Mouse (Mus musculus) layer of hippocampus, adult 18-20 months (tissue): ENCODE data around the gene Zfp92. TPM values are rescaled to one million over a fixed set of nuclear protein-coding genes. Genes with fewer than 3 reads are reported as not detected.

Source experiments
- DNase-seq, 2 experiments: peaks; one replicate each; pipeline ENCODE4 v3.0.0; 2022; ENCODE audit warnings: low spot score in 2 of 2
- total RNA-seq, 2 experiments: library from RNA; stranded (reverse); gene quantifications; 2 replicates each; pipeline ENCODE4 v1.2.3; 2021

Zfp92 gene
- total RNA-seq, 2 experiments from 2014 or later: 1.8 to 3.0 TPM

DNA sequence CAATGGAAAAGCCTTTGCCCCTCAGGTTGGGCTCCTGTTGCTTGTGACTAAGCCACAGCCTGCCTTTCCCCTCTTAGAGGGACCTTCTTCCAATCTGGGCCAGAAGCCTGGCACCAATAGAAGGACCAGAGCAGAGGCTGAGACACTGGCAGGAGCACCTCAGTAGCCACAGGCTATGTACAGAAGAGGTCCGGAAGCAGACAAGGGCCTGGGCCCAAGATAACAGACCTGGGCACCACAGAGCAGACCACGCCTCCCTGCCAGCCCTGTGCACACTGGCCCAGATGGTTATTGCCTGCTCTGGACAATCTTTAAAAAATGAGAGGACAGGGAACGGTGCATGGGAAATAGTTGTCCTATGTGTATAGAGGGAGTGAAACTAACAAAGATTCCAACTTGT is 60.9 kb downstream of the Zfp92 start:
- DNase-seq: no peak

DNA sequence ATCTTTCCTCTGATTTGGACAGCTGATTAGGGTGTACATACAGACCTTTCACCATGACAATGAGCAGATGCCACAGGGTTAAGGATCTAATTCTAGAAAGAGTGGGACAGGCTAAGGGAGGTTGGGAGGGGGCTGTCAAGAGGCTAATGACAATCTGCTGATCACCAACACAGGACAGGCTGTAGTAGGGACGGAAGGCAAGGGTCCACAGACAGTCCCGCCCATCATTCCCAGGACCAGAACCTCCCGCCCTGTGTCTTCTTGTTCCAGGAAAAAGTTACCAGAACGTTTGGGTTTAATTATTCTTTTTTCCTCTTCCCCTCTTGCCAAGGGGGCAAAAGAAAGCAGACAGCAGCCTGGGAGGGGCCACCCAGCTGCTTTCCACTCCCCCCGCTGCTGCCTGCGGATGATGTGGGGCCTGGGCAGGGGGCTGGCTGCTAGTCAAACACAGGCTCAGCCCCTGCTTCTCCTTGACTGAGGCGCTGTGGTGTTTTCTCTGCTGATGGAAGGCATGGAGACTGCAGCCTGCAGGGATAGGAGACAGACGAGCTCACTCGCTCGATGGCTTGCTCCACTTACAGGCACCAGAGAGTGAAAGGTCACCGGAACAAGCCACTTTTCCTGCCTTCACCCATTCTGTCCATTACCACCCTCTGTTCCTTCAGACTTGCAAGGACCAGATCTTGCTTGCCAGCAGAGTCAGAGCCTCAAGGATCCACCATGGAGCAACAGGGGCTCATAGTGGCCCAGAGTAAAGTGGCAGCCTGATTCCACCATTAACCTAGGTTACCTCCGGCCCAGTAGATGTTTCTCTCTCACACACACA is 63.7 kb downstream of the Zfp92 start:
- no peak for DNase-seq

DNA sequence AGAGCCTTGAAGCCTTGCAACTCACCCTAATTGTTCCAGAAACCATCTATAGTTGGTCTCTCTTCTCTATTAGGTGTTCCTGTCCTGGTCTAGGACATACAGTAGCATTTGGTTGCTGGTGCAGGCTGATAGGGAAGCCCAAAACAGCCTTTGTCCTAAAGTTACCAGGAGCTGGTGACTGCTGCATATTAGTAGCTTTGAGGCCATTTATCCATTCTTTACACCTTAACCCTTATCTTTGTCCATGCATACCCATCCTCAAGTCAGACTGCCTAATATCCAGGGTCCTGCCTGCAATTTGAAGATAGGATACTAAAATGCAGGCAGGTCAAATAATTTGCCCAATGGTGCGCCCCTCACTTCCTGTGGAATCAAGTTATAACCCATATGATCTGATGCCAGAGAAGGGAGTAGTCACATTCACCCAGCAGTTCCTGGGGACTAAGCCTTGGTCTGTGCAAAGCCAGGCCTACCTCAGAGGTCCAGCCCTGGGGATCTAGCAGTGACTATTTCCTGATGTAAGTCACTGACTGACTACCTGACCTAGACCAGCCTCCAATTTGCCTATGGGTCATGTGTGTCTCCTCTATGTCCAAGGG is 64.9 kb downstream of the Zfp92 start:
- no peak for DNase-seq

DNA sequence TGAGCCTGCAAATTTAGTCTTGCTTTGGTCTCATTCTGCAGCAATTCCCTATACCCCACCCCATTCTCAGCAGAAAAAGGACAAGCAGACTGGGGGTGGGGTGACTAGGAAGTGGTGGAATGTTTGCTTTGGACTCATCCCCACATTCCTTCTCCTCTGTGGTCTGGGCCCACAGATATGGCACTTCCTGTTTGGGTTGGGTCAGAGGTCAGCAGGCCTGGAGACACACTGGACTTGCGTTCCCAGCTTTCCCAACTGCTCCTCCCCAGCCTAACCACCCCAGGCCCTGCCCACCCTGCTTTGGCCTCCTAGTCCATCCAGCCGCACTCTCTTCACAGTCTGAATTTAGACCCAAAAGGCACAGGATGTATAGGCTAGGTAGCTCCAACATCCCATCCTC is 65.7 kb downstream of the Zfp92 start:
- no peak for DNase-seq

DNA sequence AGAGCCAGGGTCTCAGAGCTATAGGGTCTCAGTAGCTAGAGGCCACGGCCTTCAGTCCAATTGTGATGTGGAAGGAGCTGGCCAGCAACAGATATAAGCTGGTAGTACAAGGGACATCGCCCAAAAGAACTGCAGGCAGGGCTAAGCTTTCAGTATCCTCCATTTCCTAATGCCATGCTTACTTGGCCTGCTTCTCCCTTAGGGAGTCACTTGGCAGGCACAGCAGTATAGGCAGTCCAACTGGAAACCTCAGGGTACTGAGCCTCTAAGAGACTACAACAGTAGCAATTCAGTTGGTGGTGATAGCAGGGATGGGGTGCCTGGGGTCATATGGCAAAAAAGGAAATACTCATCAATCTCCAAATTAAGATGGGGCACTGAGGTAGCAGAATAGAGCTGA is 66.6 kb downstream of the Zfp92 start:
- DNase-seq: no peak

Other genes with a start within 250 kb of the Zfp92 start
- gene Spin2d, start 234.1 kb upstream of the Zfp92 start, total RNA-seq: not detected
- gene Xlr3b, start 218.9 kb upstream of the Zfp92 start, total RNA-seq: 10 to 100 TPM in 1 of 2 experiments, under 1 TPM in 1; 0.69 to 14.7 TPM
- 1 to 10 TPM in 1 of 2 experiments, not detected in 1; 1.2 TPM for gene Xlr4b, start 196.8 kb upstream of the Zfp92 start, total RNA-seq
- 10 to 100 TPM; 14.9 to 15.2 TPM for gene F8a, start 182.8 kb upstream of the Zfp92 start, total RNA-seq
- gene Xlr4c, start 168.0 kb upstream of the Zfp92 start, total RNA-seq: under 1 TPM in 1 of 2 experiments, not detected in 1; 0.86 TPM
- not detected for gene Xlr3c, start 145.7 kb upstream of the Zfp92 start, total RNA-seq
- not detected for gene Xlr5a, start 118.1 kb upstream of the Zfp92 start, total RNA-seq
- not detected for gene Xlr5c, start 118.1 kb upstream of the Zfp92 start, total RNA-seq
- gene Gm45015, start 74.3 kb upstream of the Zfp92 start, total RNA-seq: not detected
- gene Zfp275, start 68.5 kb upstream of the Zfp92 start, total RNA-seq: 10 to 100 TPM; 10.7 to 12.6 TPM
- not detected for gene Gm18336, start 12.4 kb upstream of the Zfp92 start, total RNA-seq
- not detected for gene Trex2, start 24.2 kb downstream of the Zfp92 start, total RNA-seq
- gene Haus7, start 47.9 kb downstream of the Zfp92 start, total RNA-seq: 10 to 100 TPM in 1 of 2 experiments, 1 to 10 TPM in 1; 8.9 to 11.4 TPM
- gene Bgn, start 72.5 kb downstream of the Zfp92 start, total RNA-seq: 10 to 100 TPM; 12.0 to 12.6 TPM
- gene Atp2b3, start 92.0 kb downstream of the Zfp92 start, total RNA-seq: 100 to 1,000 TPM; 146 to 149 TPM
- under 1 TPM; 0.23 to 0.30 TPM for gene Dusp9, start 228.3 kb downstream of the Zfp92 start, total RNA-seq
- gene Pnck, start 249.0 kb downstream of the Zfp92 start, total RNA-seq: 100 to 1,000 TPM; 107 to 135 TPM